Mouse (Mus musculus): ENCODE measurements around the gene Fth1. TPM values are rescaled to one million over a fixed set of nuclear protein-coding genes. Genes with fewer than 3 reads are reported as not detected.
A peak's percentile ranks its signal among the peaks of the same experiment; 100 is the strongest.
"Not testable (repeated sequence)": the region's sequence is repeated elsewhere in the genome, so short reads cannot be mapped to it uniquely, and the experiment has no call there.

Fth1 gene
- polyA plus RNA-seq (2014; fragmentation: Nextera tagmentation; extraction: Ambion mirVana): 3,796 and 3,887 TPM in 2 replicates

GRCm38 (mm10) chr19:9980258-9980657, at the start of gene Fth1:
Gene Fth1, plus strand, starts transcription at chr19:9980598.
- Histone ChIP-seq H3K4me1 (replicated peaks; ENCODE audit: control insufficient read depth, insufficient read depth, low read length) (peaks cover 52% of the 10 kb centered on the region), H3K9me3 (ENCODE audit: control insufficient read depth, low read length) (no peaks in the 10 kb centered on the region), H3K4me3 (ENCODE audit: low read depth, low read length) (no peak within 1 kb of the TSS; the same call in 1 of the 2 replicates), H3K27ac (ENCODE audit: low read depth, low read length) (peak within 1 kb of the TSS; percentile 100; the same call in 1 of the 2 replicates), H3K36me3 (ENCODE audit: control insufficient read depth, insufficient read depth, low read length) (peaks cover 18% of the 10 kb centered on the region), H3K27me3 (replicated peaks; ENCODE audit: control insufficient read depth, insufficient read depth, low read length) (no peaks in the 10 kb centered on the region), H3K4me2 (peak within 1 kb of the TSS; percentile 94), H3K9ac (ENCODE audit: low read depth, low read length) (peak within 1 kb of the TSS; percentile 98; the same call in 1 of the 2 replicates)
- DNase-seq (ENCODE audit: low spot score): no peak
- WGBS: 79% methylated on average over 4 of the region's 4 CpGs
- no peak for ATAC-seq (replicated peaks; ENCODE audit: low FRiP score)

GRCm38 (mm10) chr19:9931167-9931607, 49.2 kb upstream of the Fth1 start:
- WGBS: 45% methylated on average over 2 of the region's 2 CpGs
- not testable (repeated sequence) for H3K4me2 ChIP-seq; H3K27me3 ChIP-seq (replicated peaks; ENCODE audit: control insufficient read depth, insufficient read depth, low read length); H3K4me1 ChIP-seq (replicated peaks; ENCODE audit: control insufficient read depth, insufficient read depth, low read length); H3K36me3 ChIP-seq (ENCODE audit: control insufficient read depth, insufficient read depth, low read length); H3K9me3 ChIP-seq (ENCODE audit: control insufficient read depth, low read length); H3K4me3 ChIP-seq (ENCODE audit: low read depth, low read length); H3K9ac ChIP-seq (ENCODE audit: low read depth, low read length); DNase-seq (ENCODE audit: low spot score); H3K27ac ChIP-seq (ENCODE audit: low read depth, low read length)
- ATAC-seq (replicated peaks; ENCODE audit: low FRiP score): 0 out of 2 replicates have a peak, but pooled peaks have one; percentile 20

- H3K4me2 ChIP-seq: no peak overlapping the region
- no peak for ATAC-seq (replicated peaks; ENCODE audit: low FRiP score)
- H3K36me3 ChIP-seq (ENCODE audit: control insufficient read depth, insufficient read depth, low read length): no peaks in the 10 kb centered on the region
- WGBS: 62% methylated on average over 2 of the region's 2 CpGs
- no peaks in the 10 kb centered on the region for H3K27me3 ChIP-seq (replicated peaks; ENCODE audit: control insufficient read depth, insufficient read depth, low read length)
- no peak overlapping the region for H3K4me3 ChIP-seq (ENCODE audit: low read depth, low read length)
- DNase-seq (ENCODE audit: low spot score): no peak
- H3K9ac ChIP-seq (ENCODE audit: low read depth, low read length): no peak overlapping the region
- no peak overlapping the region for H3K27ac ChIP-seq (ENCODE audit: low read depth, low read length)
- H3K4me1 ChIP-seq (replicated peaks; ENCODE audit: control insufficient read depth, insufficient read depth, low read length): peaks cover 8% of the 10 kb centered on the region
- H3K9me3 ChIP-seq (ENCODE audit: control insufficient read depth, low read length): no peaks in the 10 kb centered on the region
Measured at GRCm38 (mm10) chr19:9933908-9934307, 46.5 kb upstream of the Fth1 start.

- Histone ChIP-seq H3K4me2 (no peak overlapping the region), H3K9me3 (ENCODE audit: control insufficient read depth, low read length) (no peaks in the 10 kb centered on the region), H3K4me3 (ENCODE audit: low read depth, low read length) (no peak overlapping the region), H3K27me3 (replicated peaks; ENCODE audit: control insufficient read depth, insufficient read depth, low read length) (no peaks in the 10 kb centered on the region), H3K4me1 (replicated peaks; ENCODE audit: control insufficient read depth, insufficient read depth, low read length) (peaks cover 15% of the 10 kb centered on the region), H3K27ac (ENCODE audit: low read depth, low read length) (no peak overlapping the region), H3K9ac (ENCODE audit: low read depth, low read length) (no peak overlapping the region), H3K36me3 (ENCODE audit: control insufficient read depth, insufficient read depth, low read length) (no peaks in the 10 kb centered on the region)
- ATAC-seq (replicated peaks; ENCODE audit: low FRiP score) (no peak), DNase-seq (ENCODE audit: low spot score) (no peak)
- 52% methylated on average over 5 of the region's 5 CpGs for WGBS
Measured at GRCm38 (mm10) chr19:9936579-9936978, 43.8 kb upstream of the Fth1 start.

GRCm38 (mm10) chr19:9937428-9937827, 43.0 kb upstream of the Fth1 start:
- H3K27ac ChIP-seq (ENCODE audit: low read depth, low read length): no peak overlapping the region
- H3K36me3 ChIP-seq (ENCODE audit: control insufficient read depth, insufficient read depth, low read length): no peaks in the 10 kb centered on the region
- no peak overlapping the region for H3K4me2 ChIP-seq
- H3K9ac ChIP-seq (ENCODE audit: low read depth, low read length): no peak overlapping the region
- no peaks in the 10 kb centered on the region for H3K27me3 ChIP-seq (replicated peaks; ENCODE audit: control insufficient read depth, insufficient read depth, low read length)
- 77% methylated on average over 5 of the region's 5 CpGs for WGBS
- H3K4me1 ChIP-seq (replicated peaks; ENCODE audit: control insufficient read depth, insufficient read depth, low read length): peaks cover 22% of the 10 kb centered on the region
- H3K4me3 ChIP-seq (ENCODE audit: low read depth, low read length): no peak overlapping the region
- ATAC-seq (replicated peaks; ENCODE audit: low FRiP score) (no peak), DNase-seq (ENCODE audit: low spot score) (no peak)
- H3K9me3 ChIP-seq (ENCODE audit: control insufficient read depth, low read length): no peaks in the 10 kb centered on the region

- DNase-seq (ENCODE audit: low spot score) (no peak), ATAC-seq (replicated peaks; ENCODE audit: low FRiP score) (no peak)
- WGBS: 46% methylated on average over 6 of the region's 6 CpGs
- H3K9me3 ChIP-seq (ENCODE audit: control insufficient read depth, low read length): no peaks in the 10 kb centered on the region
- peak overlapping the region; percentile 71 for H3K4me2 ChIP-seq
- peaks cover 28% of the 10 kb centered on the region for H3K4me1 ChIP-seq (replicated peaks; ENCODE audit: control insufficient read depth, insufficient read depth, low read length)
- H3K27me3 ChIP-seq (replicated peaks; ENCODE audit: control insufficient read depth, insufficient read depth, low read length): no peaks in the 10 kb centered on the region
- peak overlapping the region; percentile 52 for H3K27ac ChIP-seq (ENCODE audit: low read depth, low read length)
- H3K9ac ChIP-seq (ENCODE audit: low read depth, low read length): peak overlapping the region; percentile 34; the same call in 1 of the 2 replicates
- H3K36me3 ChIP-seq (ENCODE audit: control insufficient read depth, insufficient read depth, low read length): no peaks in the 10 kb centered on the region
- H3K4me3 ChIP-seq (ENCODE audit: low read depth, low read length): peak overlapping the region; percentile 29
Measured at GRCm38 (mm10) chr19:9938156-9938823, 42.1 kb upstream of the Fth1 start.

GRCm38 (mm10) chr19:9938824-9939303, 41.5 kb upstream of the Fth1 start:
- Histone ChIP-seq H3K27ac (ENCODE audit: low read depth, low read length) (peak overlapping the region; percentile 52), H3K4me1 (replicated peaks; ENCODE audit: control insufficient read depth, insufficient read depth, low read length) (peaks cover 29% of the 10 kb centered on the region), H3K9me3 (ENCODE audit: control insufficient read depth, low read length) (no peaks in the 10 kb centered on the region), H3K4me3 (ENCODE audit: low read depth, low read length) (peak overlapping the region; percentile 29), H3K4me2 (peak overlapping the region; percentile 71), H3K36me3 (ENCODE audit: control insufficient read depth, insufficient read depth, low read length) (no peaks in the 10 kb centered on the region), H3K27me3 (replicated peaks; ENCODE audit: control insufficient read depth, insufficient read depth, low read length) (no peaks in the 10 kb centered on the region), H3K9ac (ENCODE audit: low read depth, low read length) (peak overlapping the region; percentile 34; the same call in 1 of the 2 replicates)
- WGBS: 33% methylated on average over 13 of the region's 13 CpGs
- ATAC-seq (replicated peaks; ENCODE audit: low FRiP score) (peak; percentile 71), DNase-seq (ENCODE audit: low spot score) (peak; percentile 58)

GRCm38 (mm10) chr19:9939841-9940240, 40.6 kb upstream of the Fth1 start:
- DNase-seq (ENCODE audit: low spot score) (no peak), ATAC-seq (replicated peaks; ENCODE audit: low FRiP score) (no peak)
- Histone ChIP-seq H3K27ac (ENCODE audit: low read depth, low read length) (no peak overlapping the region), H3K36me3 (ENCODE audit: control insufficient read depth, insufficient read depth, low read length) (no peaks in the 10 kb centered on the region), H3K4me1 (replicated peaks; ENCODE audit: control insufficient read depth, insufficient read depth, low read length) (peaks cover 29% of the 10 kb centered on the region), H3K9ac (ENCODE audit: low read depth, low read length) (no peak overlapping the region), H3K9me3 (ENCODE audit: control insufficient read depth, low read length) (no peaks in the 10 kb centered on the region), H3K4me3 (ENCODE audit: low read depth, low read length) (no peak overlapping the region), H3K4me2 (no peak overlapping the region), H3K27me3 (replicated peaks; ENCODE audit: control insufficient read depth, insufficient read depth, low read length) (no peaks in the 10 kb centered on the region)
- WGBS: 75% methylated on average over 7 of the region's 7 CpGs

GRCm38 (mm10) chr19:9940903-9941302, 39.5 kb upstream of the Fth1 start:
- H3K4me2 ChIP-seq: no peak overlapping the region
- ATAC-seq (replicated peaks; ENCODE audit: low FRiP score) (no peak), DNase-seq (ENCODE audit: low spot score) (no peak)
- H3K27ac ChIP-seq (ENCODE audit: low read depth, low read length): no peak overlapping the region
- no peak overlapping the region for H3K4me3 ChIP-seq (ENCODE audit: low read depth, low read length)
- WGBS: 60% methylated on average over 4 of the region's 4 CpGs
- H3K36me3 ChIP-seq (ENCODE audit: control insufficient read depth, insufficient read depth, low read length): no peaks in the 10 kb centered on the region
- H3K9me3 ChIP-seq (ENCODE audit: control insufficient read depth, low read length): no peaks in the 10 kb centered on the region
- H3K27me3 ChIP-seq (replicated peaks; ENCODE audit: control insufficient read depth, insufficient read depth, low read length): no peaks in the 10 kb centered on the region
- peaks cover 29% of the 10 kb centered on the region for H3K4me1 ChIP-seq (replicated peaks; ENCODE audit: control insufficient read depth, insufficient read depth, low read length)
- no peak overlapping the region for H3K9ac ChIP-seq (ENCODE audit: low read depth, low read length)

All from liver, embryonic 11.5 days (tissue).